Mouse (Mus musculus): ENCODE results near the gene Yy1. TPM values are rescaled to one million over a fixed set of nuclear protein-coding genes. Genes with fewer than 3 reads are reported as not detected.

The Yy1 gene
- polyA plus RNA-seq, 1 experiment from 2014 or later = 17.6 TPM

DNA sequence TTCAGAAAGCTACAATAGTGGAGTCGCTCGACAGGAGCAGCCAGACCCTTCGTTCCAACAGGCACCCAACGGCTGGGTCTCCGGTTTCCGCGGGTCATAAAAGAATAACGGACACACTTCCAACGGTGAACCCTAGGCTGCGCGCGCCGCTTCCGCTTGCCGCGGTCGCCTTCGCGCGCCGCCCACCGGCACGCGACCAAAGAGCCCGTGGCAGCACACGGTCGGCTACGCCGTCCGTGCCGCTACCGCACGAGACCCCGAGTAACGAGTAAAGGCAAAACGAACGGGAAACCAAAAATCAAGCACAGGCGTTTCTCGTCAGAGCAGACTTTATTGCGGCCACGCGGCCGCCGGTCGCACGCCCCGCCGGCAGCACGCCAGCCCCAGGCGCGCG, 624 bp upstream of the Yy1 start:
- Histone ChIP-seq H3K9ac (ENCODE audit: low read length) (peak overlapping the region; percentile 83), H3K27ac (ENCODE audit: low read depth, low read length) (peak overlapping the region; percentile 91), H3K4me1 (ENCODE audit: control insufficient read depth, insufficient read depth, low read length) (peaks cover 6% of the 10 kb centered on the region; the same call in 1 of the 2 replicates)

DNA sequence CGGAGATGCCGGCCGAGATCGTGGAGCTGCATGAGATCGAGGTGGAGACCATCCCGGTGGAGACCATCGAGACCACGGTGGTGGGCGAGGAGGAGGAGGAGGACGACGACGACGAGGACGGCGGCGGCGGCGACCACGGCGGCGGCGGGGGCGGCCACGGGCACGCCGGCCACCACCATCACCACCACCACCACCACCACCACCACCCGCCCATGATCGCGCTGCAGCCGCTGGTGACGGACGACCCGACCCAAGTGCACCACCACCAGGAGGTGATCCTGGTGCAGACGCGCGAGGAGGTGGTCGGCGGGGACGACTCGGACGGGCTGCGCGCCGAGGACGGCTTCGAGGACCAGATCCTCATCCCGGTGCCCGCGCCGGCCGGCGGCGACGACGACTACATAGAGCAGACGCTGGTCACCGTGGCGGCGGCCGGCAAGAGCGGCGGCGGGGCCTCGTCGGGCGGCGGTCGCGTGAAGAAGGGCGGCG, 724 bp downstream of the Yy1 start:
- Histone ChIP-seq H3K9ac (ENCODE audit: low read length) (peak overlapping the region; percentile 90), H3K4me3 (ENCODE audit: low read depth, low read length) (peak overlapping the region; percentile 91), H3K27ac (ENCODE audit: low read depth, low read length) (peak overlapping the region; percentile 96), H3K27me3 (ENCODE audit: control insufficient read depth, insufficient read depth, low read length) (no peaks in the 10 kb centered on the region), H3K4me1 (ENCODE audit: control insufficient read depth, insufficient read depth, low read length) (peaks cover 6% of the 10 kb centered on the region; the same call in 1 of the 2 replicates), H3K4me2 (ENCODE audit: low read depth) (peak overlapping the region; percentile 53), H3K9me3 (ENCODE audit: control insufficient read depth, low read length) (no peaks in the 10 kb centered on the region), H3K36me3 (ENCODE audit: control insufficient read depth, insufficient read depth, low read length) (no peaks in the 10 kb centered on the region)
- WGBS = under 1% methylated on average over 62 of the region's 71 CpGs
- DNase-seq (ENCODE audit: low spot score) (peak; percentile 10), ATAC-seq (ENCODE audit: insufficient read depth, low FRiP score, low TSS enrichment) (no peak; the same call in 1 of the 2 replicates)

More for the DNA sequence above, 624 bp upstream of the Yy1 start:
- Histone ChIP-seq H3K9me3 (ENCODE audit: control insufficient read depth, low read length) (no peaks in the 10 kb centered on the region), H3K27me3 (ENCODE audit: control insufficient read depth, insufficient read depth, low read length) (no peaks in the 10 kb centered on the region), H3K4me2 (ENCODE audit: low read depth) (peak overlapping the region; percentile 59), H3K4me3 (ENCODE audit: low read depth, low read length) (peak overlapping the region; percentile 91), H3K36me3 (ENCODE audit: control insufficient read depth, insufficient read depth, low read length) (no peaks in the 10 kb centered on the region)
- under 1% methylated on average over 49 of the region's 52 CpGs for WGBS
- ATAC-seq (ENCODE audit: insufficient read depth, low FRiP score, low TSS enrichment) = peak; percentile 36
- DNase-seq (ENCODE audit: low spot score) = peak; percentile 86

DNA sequence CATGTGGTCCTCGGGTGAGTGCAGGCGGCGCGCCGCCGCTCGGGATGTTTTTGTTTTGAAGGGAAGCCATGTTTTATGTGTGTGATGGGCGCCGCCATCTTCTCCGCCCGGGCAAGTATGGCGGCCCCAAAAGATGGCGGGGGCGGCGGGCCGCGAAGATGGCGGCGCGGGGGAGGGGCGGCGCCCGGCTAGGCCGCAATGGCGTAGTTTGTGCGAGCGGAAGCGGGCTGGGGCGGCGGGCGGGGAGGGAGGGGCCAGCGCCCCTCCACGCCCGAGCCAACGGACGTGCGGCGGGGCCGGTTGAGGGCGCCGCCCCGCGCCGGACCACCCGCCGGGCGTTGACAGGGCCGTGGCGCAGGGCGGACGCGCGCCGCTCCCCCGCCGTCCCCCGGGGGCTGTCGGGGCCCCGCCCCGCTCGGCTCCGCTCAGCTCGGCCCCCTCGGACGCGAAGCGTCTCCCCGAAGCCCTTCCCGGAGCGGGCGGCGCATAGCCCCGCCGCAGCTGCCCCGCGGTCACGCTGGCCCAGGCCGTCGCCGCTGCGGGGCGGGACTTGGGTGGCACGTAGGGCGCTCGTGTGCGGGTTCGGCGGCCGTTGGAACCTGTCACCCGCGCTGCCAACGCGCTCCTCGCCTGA, 1.4 kb downstream of the Yy1 start:
- Histone ChIP-seq H3K27me3 (ENCODE audit: control insufficient read depth, insufficient read depth, low read length) (no peaks in the 10 kb centered on the region), H3K4me2 (ENCODE audit: low read depth) (peak overlapping the region; percentile 53), H3K27ac (ENCODE audit: low read depth, low read length) (peak overlapping the region; percentile 96), H3K9me3 (ENCODE audit: control insufficient read depth, low read length) (no peaks in the 10 kb centered on the region), H3K4me3 (ENCODE audit: low read depth, low read length) (peak overlapping the region; percentile 91), H3K4me1 (ENCODE audit: control insufficient read depth, insufficient read depth, low read length) (peaks cover 6% of the 10 kb centered on the region; the same call in 1 of the 2 replicates), H3K36me3 (ENCODE audit: control insufficient read depth, insufficient read depth, low read length) (no peaks in the 10 kb centered on the region), H3K9ac (ENCODE audit: low read length) (peak overlapping the region; percentile 90)
- under 1% methylated on average over 74 of the region's 94 CpGs for WGBS
- ATAC-seq (ENCODE audit: insufficient read depth, low FRiP score, low TSS enrichment) = peak; percentile 52
- DNase-seq (ENCODE audit: low spot score) = peak; percentile 88

DNA sequence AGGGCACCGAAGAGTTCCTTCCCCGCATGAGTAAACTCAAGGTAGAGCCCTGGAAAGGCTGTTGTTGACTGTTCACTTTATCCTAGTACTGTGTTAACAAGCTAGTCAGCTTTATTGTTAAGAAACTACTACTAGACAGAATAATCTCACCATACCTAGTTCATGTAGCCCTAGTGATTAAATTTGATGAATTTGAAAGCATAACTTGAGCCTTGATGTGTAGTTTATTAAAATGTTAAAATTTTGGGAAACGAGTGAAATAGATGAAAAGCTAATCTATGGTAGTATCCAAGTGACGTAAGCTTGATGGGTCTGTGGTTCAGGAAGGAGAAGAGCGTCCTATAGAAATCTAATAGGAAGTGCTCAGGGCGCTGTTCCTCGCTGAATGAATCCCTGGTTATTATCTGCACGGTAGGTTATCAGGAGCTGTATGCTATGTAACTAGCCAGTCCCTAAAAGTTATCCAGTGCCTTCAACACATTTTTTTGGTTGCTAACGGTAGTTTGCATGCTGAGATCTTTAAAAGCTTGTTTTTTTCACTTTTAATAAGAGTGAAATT, 2.3 kb downstream of the Yy1 start:
- Histone ChIP-seq H3K27ac (ENCODE audit: low read depth, low read length) (no peak overlapping the region), H3K27me3 (ENCODE audit: control insufficient read depth, insufficient read depth, low read length) (no peaks in the 10 kb centered on the region)

DNA sequence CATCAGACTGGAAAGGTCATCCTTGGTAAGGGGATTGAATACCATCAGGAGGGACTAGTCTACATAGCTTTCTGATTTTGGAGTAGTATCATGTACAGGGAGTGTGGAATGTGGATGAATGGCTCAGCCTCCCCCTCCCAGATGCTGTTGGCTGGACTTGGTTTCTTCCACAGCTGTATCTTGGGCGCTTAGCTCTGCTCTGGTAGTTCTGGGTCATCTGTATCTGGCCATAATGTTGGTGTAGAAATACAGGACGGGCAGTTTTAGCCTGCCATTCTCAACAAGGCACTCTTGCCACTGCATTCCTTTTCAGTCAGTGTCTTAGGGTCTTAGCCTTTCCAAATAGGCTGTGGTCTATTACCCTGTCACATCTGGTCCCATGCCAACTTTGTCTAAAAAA, 8.8 kb downstream of the Yy1 start:
- Histone ChIP-seq H3K36me3 (ENCODE audit: control insufficient read depth, insufficient read depth, low read length) (no peaks in the 10 kb centered on the region), H3K27me3 (ENCODE audit: control insufficient read depth, insufficient read depth, low read length) (no peaks in the 10 kb centered on the region)
- DNase-seq (ENCODE audit: low spot score) = no peak

More for the DNA sequence above, 2.3 kb downstream of the Yy1 start:
- Histone ChIP-seq H3K4me2 (ENCODE audit: low read depth) (peak overlapping the region; percentile 53), H3K9ac (ENCODE audit: low read length) (peak overlapping the region; percentile 90), H3K4me1 (ENCODE audit: control insufficient read depth, insufficient read depth, low read length) (peaks cover 6% of the 10 kb centered on the region; the same call in 1 of the 2 replicates), H3K36me3 (ENCODE audit: control insufficient read depth, insufficient read depth, low read length) (no peaks in the 10 kb centered on the region), H3K9me3 (ENCODE audit: control insufficient read depth, low read length) (no peaks in the 10 kb centered on the region), H3K4me3 (ENCODE audit: low read depth, low read length) (peak overlapping the region; percentile 91)
- no peak for ATAC-seq (ENCODE audit: insufficient read depth, low FRiP score, low TSS enrichment)
- no peak for DNase-seq (ENCODE audit: low spot score)
- WGBS = 33% methylated on average over 9 of the region's 9 CpGs

DNA sequence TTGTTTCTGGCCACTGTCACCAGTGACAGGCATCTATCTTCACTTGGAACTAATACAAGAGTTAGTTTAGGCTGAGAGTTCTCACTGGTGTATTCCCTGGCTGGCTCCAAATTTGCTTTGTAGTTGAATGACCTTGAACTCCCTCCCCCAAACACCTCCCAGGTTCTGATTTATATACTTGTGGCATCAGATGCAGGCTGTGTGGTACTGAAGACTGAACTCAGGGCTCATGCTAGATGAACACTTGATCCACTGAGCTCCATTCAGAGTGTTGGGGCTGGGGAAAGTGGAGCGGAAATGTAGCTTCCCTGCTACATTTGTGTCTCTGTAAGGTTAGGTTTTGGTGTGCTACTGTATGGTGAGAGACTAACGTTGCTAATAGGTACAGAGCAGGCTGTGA, 11.6 kb downstream of the Yy1 start:
- no peaks in the 10 kb centered on the region for H3K36me3 ChIP-seq (ENCODE audit: control insufficient read depth, insufficient read depth, low read length)
- no peaks in the 10 kb centered on the region for H3K27me3 ChIP-seq (ENCODE audit: control insufficient read depth, insufficient read depth, low read length)
- 94% methylated on average over 2 of the region's 2 CpGs for WGBS

More for the DNA sequence above, 8.8 kb downstream of the Yy1 start:
- Histone ChIP-seq H3K27ac (ENCODE audit: low read depth, low read length) (no peak overlapping the region), H3K4me1 (ENCODE audit: control insufficient read depth, insufficient read depth, low read length) (no peaks in the 10 kb centered on the region), H3K9ac (ENCODE audit: low read length) (no peak overlapping the region), H3K9me3 (ENCODE audit: control insufficient read depth, low read length) (no peaks in the 10 kb centered on the region), H3K4me2 (ENCODE audit: low read depth) (no peak overlapping the region), H3K4me3 (ENCODE audit: low read depth, low read length) (no peak overlapping the region)
- no peak for ATAC-seq (ENCODE audit: insufficient read depth, low FRiP score, low TSS enrichment)
- 84% methylated on average over 2 of the region's 2 CpGs for WGBS

DNA sequence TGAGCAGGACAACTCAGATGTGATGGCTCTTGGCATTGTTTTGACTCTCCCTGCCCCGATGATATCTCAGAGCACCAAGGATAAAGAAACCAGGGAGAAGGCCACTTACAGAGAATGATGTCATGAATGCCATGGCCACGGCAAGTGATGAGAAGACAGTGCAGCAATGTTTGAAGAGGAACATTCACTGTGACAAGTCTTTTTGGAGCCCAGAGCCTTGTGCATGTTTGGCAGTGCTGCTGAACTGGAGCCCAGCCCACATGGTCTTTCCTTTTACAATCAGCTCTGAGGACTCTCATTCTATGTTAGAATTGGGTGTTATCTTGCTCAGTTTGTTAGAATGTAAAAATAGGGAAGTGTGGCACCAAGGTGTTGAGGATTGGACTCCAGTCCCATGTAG, 15.7 kb downstream of the Yy1 start:
- 89% methylated on average over 2 of the region's 2 CpGs for WGBS
- no peak for DNase-seq (ENCODE audit: low spot score)
- no peak overlapping the region for H3K4me2 ChIP-seq (ENCODE audit: low read depth)
- no peak overlapping the region for H3K4me3 ChIP-seq (ENCODE audit: low read depth, low read length)
- no peak for ATAC-seq (ENCODE audit: insufficient read depth, low FRiP score, low TSS enrichment)
- no peak overlapping the region for H3K27ac ChIP-seq (ENCODE audit: low read depth, low read length)
- H3K9ac ChIP-seq (ENCODE audit: low read length) = no peak overlapping the region
- H3K4me1 ChIP-seq (ENCODE audit: control insufficient read depth, insufficient read depth, low read length) = no peaks in the 10 kb centered on the region
- no peaks in the 10 kb centered on the region for H3K36me3 ChIP-seq (ENCODE audit: control insufficient read depth, insufficient read depth, low read length)
- H3K27me3 ChIP-seq (ENCODE audit: control insufficient read depth, insufficient read depth, low read length) = no peaks in the 10 kb centered on the region
- no peaks in the 10 kb centered on the region for H3K9me3 ChIP-seq (ENCODE audit: control insufficient read depth, low read length)

More for the DNA sequence above, 11.6 kb downstream of the Yy1 start:
- DNase-seq (ENCODE audit: low spot score) (no peak), ATAC-seq (ENCODE audit: insufficient read depth, low FRiP score, low TSS enrichment) (no peak)
- no peak overlapping the region for H3K4me2 ChIP-seq (ENCODE audit: low read depth)
- H3K9me3 ChIP-seq (ENCODE audit: control insufficient read depth, low read length) = no peaks in the 10 kb centered on the region
- no peaks in the 10 kb centered on the region for H3K4me1 ChIP-seq (ENCODE audit: control insufficient read depth, insufficient read depth, low read length)
- H3K9ac ChIP-seq (ENCODE audit: low read length) = no peak overlapping the region
- H3K27ac ChIP-seq (ENCODE audit: low read depth, low read length) = no peak overlapping the region
- H3K4me3 ChIP-seq (ENCODE audit: low read depth, low read length) = no peak overlapping the region

DNA sequence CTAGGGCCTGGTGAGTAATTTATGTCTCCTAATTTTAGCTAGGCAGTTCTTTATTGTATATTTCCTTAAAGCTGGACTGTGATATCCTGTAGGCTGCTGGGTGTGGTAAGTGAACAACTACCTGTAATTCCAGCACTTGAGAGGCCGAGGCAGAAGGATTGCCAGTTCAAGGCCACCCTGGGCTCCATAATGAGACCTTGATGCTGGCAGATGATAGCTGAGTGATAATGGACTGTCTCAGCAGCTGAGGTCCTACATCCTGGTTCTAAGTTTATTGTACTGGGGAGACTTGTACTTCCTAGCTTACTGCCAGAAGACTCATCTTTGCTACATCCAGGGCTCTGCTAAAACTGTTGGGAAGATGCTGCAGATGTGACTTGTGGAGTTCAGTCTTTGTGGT, 17.0 kb downstream of the Yy1 start:
- Histone ChIP-seq H3K4me1 (ENCODE audit: control insufficient read depth, insufficient read depth, low read length) (no peaks in the 10 kb centered on the region), H3K27ac (ENCODE audit: low read depth, low read length) (no peak overlapping the region), H3K4me3 (ENCODE audit: low read depth, low read length) (no peak overlapping the region), H3K9me3 (ENCODE audit: control insufficient read depth, low read length) (no peaks in the 10 kb centered on the region), H3K9ac (ENCODE audit: low read length) (no peak overlapping the region), H3K4me2 (ENCODE audit: low read depth) (no peak overlapping the region), H3K36me3 (ENCODE audit: control insufficient read depth, insufficient read depth, low read length) (no peaks in the 10 kb centered on the region), H3K27me3 (ENCODE audit: control insufficient read depth, insufficient read depth, low read length) (no peaks in the 10 kb centered on the region)
- DNase-seq (ENCODE audit: low spot score) (no peak), ATAC-seq (ENCODE audit: insufficient read depth, low FRiP score, low TSS enrichment) (no peak)
- 73% methylated on average over 1 of the region's 1 CpGs for WGBS

DNA sequence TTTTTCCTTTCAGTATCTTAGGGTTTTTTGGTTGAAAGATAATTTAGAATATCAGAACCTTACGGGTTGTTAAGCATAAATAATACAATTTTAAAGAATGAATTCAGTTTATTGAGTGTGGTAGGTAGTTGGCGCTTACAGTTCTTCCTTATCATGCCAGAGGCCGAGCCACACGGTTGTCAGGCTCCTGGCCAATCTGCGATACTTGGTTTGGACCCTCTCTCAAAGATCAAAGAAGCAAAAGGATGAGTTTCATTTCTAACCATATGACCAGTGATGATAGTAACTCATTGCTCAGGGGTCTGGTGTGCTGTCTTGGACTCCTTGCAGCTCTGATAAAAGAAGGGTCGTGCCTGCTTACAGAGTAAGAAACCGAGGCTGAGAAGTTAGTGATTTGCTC, 17.5 kb downstream of the Yy1 start:
- no peak overlapping the region for H3K27ac ChIP-seq (ENCODE audit: low read depth, low read length)
- H3K4me3 ChIP-seq (ENCODE audit: low read depth, low read length) = no peak overlapping the region
- H3K9me3 ChIP-seq (ENCODE audit: control insufficient read depth, low read length) = no peaks in the 10 kb centered on the region
- WGBS = 92% methylated on average over 7 of the region's 7 CpGs
- H3K36me3 ChIP-seq (ENCODE audit: control insufficient read depth, insufficient read depth, low read length) = no peaks in the 10 kb centered on the region
- no peak overlapping the region for H3K9ac ChIP-seq (ENCODE audit: low read length)
- ATAC-seq (ENCODE audit: insufficient read depth, low FRiP score, low TSS enrichment) (no peak), DNase-seq (ENCODE audit: low spot score) (no peak)
- no peaks in the 10 kb centered on the region for H3K27me3 ChIP-seq (ENCODE audit: control insufficient read depth, insufficient read depth, low read length)
- no peaks in the 10 kb centered on the region for H3K4me1 ChIP-seq (ENCODE audit: control insufficient read depth, insufficient read depth, low read length)
- H3K4me2 ChIP-seq (ENCODE audit: low read depth) = no peak overlapping the region
